Mouse (Mus musculus): ENCODE results near the gene Arhgap10.

DNA sequence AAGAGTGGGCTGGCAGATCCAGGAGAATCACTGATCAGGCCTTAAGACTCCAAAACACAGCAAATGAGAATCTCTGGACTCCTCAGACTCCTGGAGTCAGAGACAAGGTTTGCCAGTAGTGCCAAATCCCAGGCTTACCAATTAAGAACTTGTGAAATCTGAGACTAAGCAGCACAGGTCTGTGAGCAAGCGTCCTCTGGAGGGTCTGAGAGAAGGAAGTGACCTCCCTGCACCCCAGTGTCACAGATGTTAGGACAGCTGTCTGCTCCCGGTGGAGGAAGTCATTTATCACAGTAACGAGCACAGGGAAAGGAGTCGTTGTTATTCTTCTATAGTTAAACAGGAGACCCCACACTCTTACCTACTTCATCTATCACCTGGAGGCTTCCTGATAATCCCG lies 101.0 kb downstream of the Arhgap10 start:
- TF ChIP-seq CTCF (IDR thresholded peaks at IDR 0.05; ENCODE audit: control insufficient read depth, insufficient read depth, insufficient replicate concordance, low read depth, low read length) (no peak), POLR2A (IDR thresholded peaks at IDR 0.05; ENCODE audit: control insufficient read depth, low read depth, low read length) (no peak)
